Mouse (Mus musculus): ENCODE results near the gene Olfr520. TPM values are rescaled to one million over a fixed set of nuclear protein-coding genes. Genes with fewer than 3 reads are reported as not detected.
"Not testable (repeated sequence)": the region's sequence is repeated elsewhere in the genome, so short reads cannot be mapped to it uniquely, and the experiment has no call there.

Gene Olfr520
- polyA plus RNA-seq, 2 experiments = not detected

- Histone ChIP-seq H3K27me3 (ENCODE audit: control insufficient read depth, insufficient read depth, low read length) (no peaks in the 10 kb centered on the region), H3K4me3 (replicated peaks; ENCODE audit: low read length) (no peak overlapping the region), H3K4me1 (ENCODE audit: control insufficient read depth, insufficient read depth, low read length) (no peaks in the 10 kb centered on the region; the same call in 1 of the 2 replicates), H3K9ac (ENCODE audit: low read depth, low read length, severe bottlenecking) (no peak overlapping the region), H3K36me3 (ENCODE audit: control insufficient read depth, insufficient read depth, low read length) (no peaks in the 10 kb centered on the region), H3K4me2 (replicated peaks; ENCODE audit: low read depth, low read length, severe bottlenecking) (no peak overlapping the region), H3K9me3 (ENCODE audit: control insufficient read depth, low read length) (no peaks in the 10 kb centered on the region), H3K27ac (replicated peaks; ENCODE audit: low read depth, low read length) (no peak overlapping the region)
- ATAC-seq (ENCODE audit: low FRiP score, low read depth) = no peak
- DNase-seq (ENCODE audit: low spot score) = no peak
- 91% methylated on average over 3 of the region's 3 CpGs for WGBS
- TF ChIP-seq POLR2A (IDR thresholded peaks at IDR 0.05; ENCODE audit: borderline replicate concordance, extremely low read depth, insufficient read depth, insufficient read length) = no peak
These were observed 36.1 kb upstream of the Olfr520 start for GRCm38 (mm10) chr7:99693976-99694375.

DNA sequence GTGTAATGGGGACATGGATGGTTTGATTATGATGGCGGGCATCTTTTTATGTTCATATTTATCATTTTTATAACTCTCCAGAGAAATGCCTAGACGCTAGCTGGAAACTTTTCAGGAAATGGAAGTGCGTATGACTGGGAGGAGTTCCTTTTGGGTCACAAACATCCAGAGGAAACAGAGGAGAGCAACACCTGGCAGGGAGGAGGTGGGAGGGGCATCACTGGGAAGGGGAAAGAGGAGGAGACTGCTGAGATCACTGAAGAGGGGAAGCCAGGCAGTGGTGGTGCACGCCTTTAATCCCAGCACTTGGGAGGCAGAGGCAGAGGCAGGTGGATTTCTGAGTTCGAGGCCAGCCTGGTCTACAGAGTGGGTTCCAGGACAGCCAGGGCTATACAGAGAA lies 35.6 kb upstream of the Olfr520 start:
- not testable (repeated sequence) for H3K9me3 ChIP-seq (ENCODE audit: control insufficient read depth, low read length); H3K36me3 ChIP-seq (ENCODE audit: control insufficient read depth, insufficient read depth, low read length); H3K27me3 ChIP-seq (ENCODE audit: control insufficient read depth, insufficient read depth, low read length); H3K4me2 ChIP-seq (replicated peaks; ENCODE audit: low read depth, low read length, severe bottlenecking); H3K27ac ChIP-seq (replicated peaks; ENCODE audit: low read depth, low read length); DNase-seq (ENCODE audit: low spot score); H3K4me1 ChIP-seq (ENCODE audit: control insufficient read depth, insufficient read depth, low read length); H3K4me3 ChIP-seq (replicated peaks; ENCODE audit: low read length); H3K9ac ChIP-seq (ENCODE audit: low read depth, low read length, severe bottlenecking); ATAC-seq (ENCODE audit: low FRiP score, low read depth)
- 61% methylated on average over 4 of the region's 5 CpGs for WGBS

GRCm38 (mm10) chr7:99695471-99696057 lies 34.5 kb upstream of the Olfr520 start:
- no peak overlapping the region for H3K4me3 ChIP-seq (replicated peaks; ENCODE audit: low read length)
- no peak for TF ChIP-seq POLR2A (IDR thresholded peaks at IDR 0.05; ENCODE audit: borderline replicate concordance, extremely low read depth, insufficient read depth, insufficient read length)
- no peak overlapping the region for H3K9ac ChIP-seq (ENCODE audit: low read depth, low read length, severe bottlenecking)
- H3K4me2 ChIP-seq (replicated peaks; ENCODE audit: low read depth, low read length, severe bottlenecking) = no peak overlapping the region
- H3K9me3 ChIP-seq (ENCODE audit: control insufficient read depth, low read length) = no peaks in the 10 kb centered on the region
- DNase-seq (ENCODE audit: low spot score) = no peak
- no peak overlapping the region for H3K27ac ChIP-seq (replicated peaks; ENCODE audit: low read depth, low read length)
- WGBS = 86% methylated on average over 8 of the region's 8 CpGs
- H3K27me3 ChIP-seq (ENCODE audit: control insufficient read depth, insufficient read depth, low read length) = no peaks in the 10 kb centered on the region
- H3K4me1 ChIP-seq (ENCODE audit: control insufficient read depth, insufficient read depth, low read length) = no peaks in the 10 kb centered on the region; the same call in 1 of the 2 replicates
- no peaks in the 10 kb centered on the region for H3K36me3 ChIP-seq (ENCODE audit: control insufficient read depth, insufficient read depth, low read length)
- no peak for ATAC-seq (ENCODE audit: low FRiP score, low read depth)

GRCm38 (mm10) chr7:99698576-99698975 lies 31.5 kb upstream of the Olfr520 start:
- DNase-seq (ENCODE audit: low spot score) (no peak), ATAC-seq (ENCODE audit: low FRiP score, low read depth) (no peak)
- Histone ChIP-seq H3K27me3 (ENCODE audit: control insufficient read depth, insufficient read depth, low read length) (no peaks in the 10 kb centered on the region), H3K9me3 (ENCODE audit: control insufficient read depth, low read length) (no peaks in the 10 kb centered on the region), H3K9ac (ENCODE audit: low read depth, low read length, severe bottlenecking) (no peak overlapping the region), H3K4me1 (ENCODE audit: control insufficient read depth, insufficient read depth, low read length) (no peaks in the 10 kb centered on the region; the same call in 1 of the 2 replicates), H3K4me3 (replicated peaks; ENCODE audit: low read length) (no peak overlapping the region), H3K27ac (replicated peaks; ENCODE audit: low read depth, low read length) (no peak overlapping the region), H3K4me2 (replicated peaks; ENCODE audit: low read depth, low read length, severe bottlenecking) (no peak overlapping the region), H3K36me3 (ENCODE audit: control insufficient read depth, insufficient read depth, low read length) (no peaks in the 10 kb centered on the region)
- 87% methylated on average over 3 of the region's 3 CpGs for WGBS
- TF ChIP-seq POLR2A (IDR thresholded peaks at IDR 0.05; ENCODE audit: borderline replicate concordance, extremely low read depth, insufficient read depth, insufficient read length) = no peak

DNA sequence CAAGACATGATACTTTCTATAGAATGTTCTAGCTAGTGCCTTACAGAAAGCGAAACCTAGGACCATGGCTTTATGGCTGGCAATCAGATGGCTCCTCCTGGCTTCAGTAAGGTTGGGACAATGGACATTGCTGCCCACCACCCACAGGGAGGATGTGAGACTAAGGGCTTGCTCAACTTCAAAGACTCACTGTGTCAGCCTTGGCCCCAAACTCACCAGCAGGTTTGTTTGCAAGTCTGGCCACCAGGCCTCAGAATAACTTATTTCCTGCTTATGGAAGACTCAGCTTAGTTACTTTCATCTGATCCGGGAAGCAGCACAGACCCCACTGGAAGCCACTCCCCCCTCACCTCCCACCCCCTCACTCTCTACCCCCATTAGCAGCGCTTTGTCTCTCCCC lies 31.0 kb upstream of the Olfr520 start:
- 34% methylated on average over 3 of the region's 3 CpGs for WGBS
- no peak overlapping the region for H3K4me3 ChIP-seq (replicated peaks; ENCODE audit: low read length)
- ATAC-seq (ENCODE audit: low FRiP score, low read depth) (no peak), DNase-seq (ENCODE audit: low spot score) (no peak)
- no peak overlapping the region for H3K27ac ChIP-seq (replicated peaks; ENCODE audit: low read depth, low read length)
- no peak for TF ChIP-seq POLR2A (IDR thresholded peaks at IDR 0.05; ENCODE audit: borderline replicate concordance, extremely low read depth, insufficient read depth, insufficient read length)
- H3K27me3 ChIP-seq (ENCODE audit: control insufficient read depth, insufficient read depth, low read length) = no peaks in the 10 kb centered on the region
- no peak overlapping the region for H3K4me2 ChIP-seq (replicated peaks; ENCODE audit: low read depth, low read length, severe bottlenecking)
- no peaks in the 10 kb centered on the region for H3K36me3 ChIP-seq (ENCODE audit: control insufficient read depth, insufficient read depth, low read length)
- no peaks in the 10 kb centered on the region; the same call in 1 of the 2 replicates for H3K4me1 ChIP-seq (ENCODE audit: control insufficient read depth, insufficient read depth, low read length)
- H3K9me3 ChIP-seq (ENCODE audit: control insufficient read depth, low read length) = no peaks in the 10 kb centered on the region
- no peak overlapping the region for H3K9ac ChIP-seq (ENCODE audit: low read depth, low read length, severe bottlenecking)

Measured in limb, embryonic 14.5 days (tissue).